Mouse (Mus musculus) testis, adult 2 months (tissue): ENCODE results near the gene Tnpo1. TPM values are rescaled to one million over a fixed set of nuclear protein-coding genes. Genes with fewer than 3 reads are reported as not detected.

ENCODE experiments used
- H3K27ac ChIP-seq: fragments of 200-500 bp; 2 replicates; pipeline ENCODE4 v1.5.1; 2012; ENCODE audit warnings: low read depth, low read length; ENCODE audit not compliant: control insufficient read depth, insufficient read depth
- H3K27me3 ChIP-seq: fragments of 200-500 bp; 2 replicates; pipeline ENCODE4 v1.6.1; 2012; ENCODE audit warnings: mild to moderate bottlenecking, low read length, moderate library complexity; ENCODE audit not compliant: control insufficient read depth, insufficient read depth
- H3K36me3 ChIP-seq: fragments of 200-500 bp; 2 replicates; pipeline ENCODE4 v1.6.1; 2012; ENCODE audit warnings: mild to moderate bottlenecking, low read length; ENCODE audit not compliant: control insufficient read depth, insufficient read depth
- H3K4me1 ChIP-seq: fragments of 200-500 bp; 2 replicates; pipeline ENCODE4 v1.6.1; 2012; ENCODE audit warnings: low read length; ENCODE audit not compliant: control insufficient read depth, insufficient read depth
- H3K4me3 ChIP-seq: fragments of 200-500 bp; 2 replicates; pipeline ENCODE4 v1.5.1; 2012; ENCODE audit warnings: low read depth, mild to moderate bottlenecking, low read length, moderate library complexity, mixed read lengths; ENCODE audit not compliant: control insufficient read depth
- CTCF ChIP-seq: fragments of 200-500 bp; IDR thresholded peaks from 2 replicates; pipeline ENCODE4 v1.5.1; 2012; ENCODE audit warnings: low read depth, mild to moderate bottlenecking, inconsistent platforms, low read length, moderate library complexity; ENCODE audit not compliant: control insufficient read depth, insufficient read depth, insufficient replicate concordance
- POLR2A ChIP-seq: fragments of 200-500 bp; IDR thresholded peaks from 2 replicates; pipeline ENCODE4 v1.6.1; 2012; ENCODE audit warnings: low read depth, mild to moderate bottlenecking, inconsistent platforms, low read length, moderate library complexity; ENCODE audit not compliant: control insufficient read depth
- polyA plus RNA-seq: library from polyadenylated mRNA; depleted of rRNA; stranded (reverse); fragments of >200 nt; gene quantifications from 2 replicates; pipeline ENCODE4 v1.2.3, GENCODE M21; 2012

Gene Tnpo1
- polyA plus RNA-seq, 1 experiment: 60.9 TPM

GRCm38 (mm10) chr13:98871263-98871662 lies 54.9 kb downstream of the Tnpo1 start:
- peaks cover 3% of the 10 kb centered on the region for H3K36me3 ChIP-seq
- H3K27ac ChIP-seq: no peak overlapping the region
- TF ChIP-seq CTCF: no peak
- no peak for TF ChIP-seq POLR2A
- H3K4me3 ChIP-seq: no peak overlapping the region
- H3K4me1 ChIP-seq: no peaks in the 10 kb centered on the region
- no peaks in the 10 kb centered on the region for H3K27me3 ChIP-seq

GRCm38 (mm10) chr13:98868236-98868923 lies 57.8 kb downstream of the Tnpo1 start:
- H3K4me1 ChIP-seq: no peaks in the 10 kb centered on the region
- no peak overlapping the region for H3K4me3 ChIP-seq
- TF ChIP-seq POLR2A (no peak), CTCF (no peak)
- peaks cover 2% of the 10 kb centered on the region; the same call in 1 of the 2 replicates for H3K36me3 ChIP-seq
- no peaks in the 10 kb centered on the region for H3K27me3 ChIP-seq
- H3K27ac ChIP-seq: no peak overlapping the region

GRCm38 (mm10) chr13:98867810-98868209 lies 58.4 kb downstream of the Tnpo1 start:
- no peak for TF ChIP-seq POLR2A
- TF ChIP-seq CTCF: no peak
- Histone ChIP-seq H3K36me3 (peaks cover 2% of the 10 kb centered on the region; the same call in 1 of the 2 replicates), H3K4me3 (no peak overlapping the region)

DNA sequence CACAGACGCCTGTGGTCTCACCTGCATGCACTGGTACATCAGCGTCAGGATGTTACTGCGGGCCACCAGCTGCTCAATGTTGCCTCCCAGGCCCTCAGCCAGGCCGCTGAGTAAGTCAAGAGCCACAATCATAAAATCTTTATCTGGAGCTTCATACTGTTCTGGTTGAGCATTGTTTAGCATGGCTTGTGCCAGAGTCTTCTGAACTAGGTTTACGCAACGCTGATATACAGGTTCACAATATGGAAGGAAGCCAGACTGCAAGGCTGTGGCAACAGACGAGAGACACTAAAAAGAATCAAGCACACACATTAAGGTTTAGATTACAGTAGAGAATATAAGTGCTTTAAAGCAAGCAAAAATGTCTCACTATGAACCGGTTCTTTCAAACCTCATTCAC lies 70.9 kb downstream of the Tnpo1 start:
- TF ChIP-seq CTCF: no peak
- TF ChIP-seq POLR2A: no peak
- no peaks in the 10 kb centered on the region for H3K4me1 ChIP-seq
- no peaks in the 10 kb centered on the region for H3K27me3 ChIP-seq
- no peak overlapping the region for H3K27ac ChIP-seq
- peaks cover 3% of the 10 kb centered on the region for H3K36me3 ChIP-seq
- H3K4me3 ChIP-seq: no peak overlapping the region

More at GRCm38 (mm10) chr13:98867810-98868209, 58.4 kb downstream of the Tnpo1 start:
- H3K4me1 ChIP-seq: no peaks in the 10 kb centered on the region
- H3K27ac ChIP-seq: no peak overlapping the region
- no peaks in the 10 kb centered on the region for H3K27me3 ChIP-seq

DNA sequence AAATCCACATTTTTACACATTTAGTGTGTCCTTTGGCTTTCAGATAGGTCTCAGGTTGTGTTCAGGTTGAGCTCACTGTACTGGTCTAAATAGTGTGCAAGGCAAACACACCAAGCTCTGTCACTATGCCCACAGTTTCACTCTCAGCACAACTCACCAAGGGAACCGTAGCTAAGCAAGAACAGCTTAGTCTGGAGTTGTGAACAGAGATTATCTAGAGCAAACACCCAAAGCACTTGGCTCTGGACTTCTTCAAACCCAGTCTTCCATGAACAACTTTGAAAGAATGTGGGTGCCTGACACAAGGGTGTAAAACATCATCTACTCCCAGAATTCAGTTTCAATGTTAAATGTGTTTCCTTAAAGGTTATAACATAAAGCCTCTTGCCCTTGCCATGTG lies 80.4 kb downstream of the Tnpo1 start:
- H3K27ac ChIP-seq: no peak overlapping the region
- no peak for TF ChIP-seq POLR2A
- no peak for TF ChIP-seq CTCF
- no peaks in the 10 kb centered on the region for H3K4me1 ChIP-seq
- H3K36me3 ChIP-seq: no peaks in the 10 kb centered on the region; the same call in 1 of the 2 replicates
- H3K4me3 ChIP-seq: no peak overlapping the region
- no peaks in the 10 kb centered on the region for H3K27me3 ChIP-seq

- Histone ChIP-seq H3K36me3 (no peaks in the 10 kb centered on the region), H3K4me3 (no peak overlapping the region), H3K4me1 (no peaks in the 10 kb centered on the region), H3K27ac (no peak overlapping the region), H3K27me3 (no peaks in the 10 kb centered on the region)
- TF ChIP-seq POLR2A (no peak), CTCF (no peak)
These were observed 89.6 kb downstream of the Tnpo1 start for GRCm38 (mm10) chr13:98836423-98837088.

DNA sequence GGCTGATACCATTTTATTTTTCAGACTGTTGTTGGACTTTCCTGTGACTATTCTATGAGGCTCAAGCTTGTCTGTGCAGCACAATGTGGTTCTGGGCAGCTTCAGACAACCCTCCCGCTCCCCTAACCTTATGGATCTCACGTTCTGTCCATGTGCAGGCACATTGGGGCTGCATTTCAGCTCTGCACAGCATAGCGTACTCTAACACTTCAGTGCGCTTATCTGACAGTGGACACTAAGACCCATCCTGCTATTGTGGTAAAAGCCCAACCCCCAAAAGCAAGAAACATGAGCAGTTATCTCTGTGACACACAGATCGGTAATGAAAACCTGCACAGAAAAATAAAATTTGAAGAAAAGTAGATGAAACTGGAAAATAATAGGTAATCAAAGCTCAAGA lies 90.4 kb downstream of the Tnpo1 start:
- no peaks in the 10 kb centered on the region for H3K36me3 ChIP-seq
- H3K4me1 ChIP-seq: no peaks in the 10 kb centered on the region
- no peak overlapping the region for H3K27ac ChIP-seq
- no peak for TF ChIP-seq POLR2A
- TF ChIP-seq CTCF: no peak
- no peaks in the 10 kb centered on the region for H3K27me3 ChIP-seq
- no peak overlapping the region for H3K4me3 ChIP-seq

GRCm38 (mm10) chr13:98834723-98835122 lies 91.5 kb downstream of the Tnpo1 start:
- H3K27me3 ChIP-seq: no peaks in the 10 kb centered on the region
- no peaks in the 10 kb centered on the region for H3K4me1 ChIP-seq
- no peaks in the 10 kb centered on the region for H3K36me3 ChIP-seq
- H3K27ac ChIP-seq: no peak overlapping the region
- no peak overlapping the region for H3K4me3 ChIP-seq
- no peak for TF ChIP-seq POLR2A
- TF ChIP-seq CTCF: no peak
